Mouse (Mus musculus) thymus, adult 2 months (tissue): ENCODE data around the gene Mitf.

ENCODE experiments used
- CTCF ChIP-seq: fragments of 200-500 bp; IDR thresholded peaks from 2 replicates; pipeline ENCODE4 v1.5.1; 2012; ENCODE audit warnings: mild to moderate bottlenecking, control low read depth, low read length, moderate library complexity, borderline replicate concordance; ENCODE audit not compliant: control insufficient read depth, poor library complexity, insufficient read depth; ENCODE audit errors: extremely low read depth
- POLR2A ChIP-seq: fragments of 200-500 bp; IDR thresholded peaks from 2 replicates; pipeline ENCODE4 v1.6.1; 2012; ENCODE audit warnings: mild to moderate bottlenecking, low read length, control low read depth, moderate library complexity; ENCODE audit not compliant: control insufficient read depth, poor library complexity, insufficient read depth; ENCODE audit errors: extremely low read depth

GRCm38 (mm10) chr6:97871296-97872030, 64.6 kb downstream of the Mitf start:
- no peak for TF ChIP-seq POLR2A
- TF ChIP-seq CTCF = no peak
